Mouse (Mus musculus): ENCODE results near the gene Aif1.

- TF ChIP-seq GATA1 (IDR thresholded peaks at IDR 0.05; ENCODE audit: borderline replicate concordance, low read length) (no peak), FLI1 (IDR thresholded peaks at IDR 0.05; ENCODE audit: low read length) (no peak)
Observed at GRCm38 (mm10) chr17:35158850-35159593, 16.8 kb downstream of the Aif1 start.

Measured in megakaryocyte, embryonic 14.5 days (primary cell).